Comparison of ENCODE assay signal across 8 mouse cellular contexts in genomic region chr3:122509084-122509483, GRCm38 (mm10).
A peak's percentile ranks its signal among the peaks of the same experiment; 100 is the strongest.
DNase-seq lines count a peak whose midpoint lies in the region; ATAC-seq and TF ChIP-seq lines count a peak whose summit lies in the region.

No protein-coding gene starts in this region.

- DNase-seq in A20 (ENCODE audit: low read depth, low spot score) (peak; percentile 4), ES-E14 (ENCODE audit: low read depth, low spot score) (no peak)
- peak; percentile 86 for DNase-seq in embryo, embryonic 11 days
- DNase-seq in heart, adult 9 months (ENCODE audit: low spot score in 2 of 2): peak; percentile 52 to 61
- peak; percentile 67 to 78 for DNase-seq in lung, postnatal 4 days

- no peak overlapping the region for H3K9ac ChIP-seq in ES-E14 (ENCODE audit: insufficient read depth, low read depth, low read length, poor library complexity, severe bottlenecking)
- no peak overlapping the region for H3K9ac ChIP-seq in kidney, embryonic 15.5 days
- no peak overlapping the region for H3K9ac ChIP-seq in stomach, embryonic 15.5 days

- no peak overlapping the region for H3K27ac ChIP-seq in ES-E14 (ENCODE audit: insufficient read depth, low read depth, low read length, poor library complexity, severe bottlenecking)
- H3K27ac ChIP-seq in kidney, embryonic 15.5 days: peak overlapping the region; percentile 74
- H3K27ac ChIP-seq in stomach, embryonic 15.5 days: peak overlapping the region; percentile 55

- H3K27me3 ChIP-seq in kidney, embryonic 15.5 days: no peaks in the 10 kb centered on the region
- no peaks in the 10 kb centered on the region for H3K27me3 ChIP-seq in stomach, embryonic 15.5 days (replicated peaks)

- H3K36me3 ChIP-seq in ES-E14 (ENCODE audit: control insufficient read depth, insufficient read depth, low read length, poor library complexity, severe bottlenecking): peaks cover 17% of the 10 kb centered on the region
- H3K36me3 ChIP-seq in kidney, embryonic 15.5 days: peaks cover 8% of the 10 kb centered on the region
- H3K36me3 ChIP-seq in stomach, embryonic 15.5 days: no peaks in the 10 kb centered on the region

- H3K4me2 ChIP-seq in kidney, embryonic 15.5 days: no peak overlapping the region
- H3K4me2 ChIP-seq in stomach, embryonic 15.5 days: no peak overlapping the region

- 33% methylated on average over 5 of the region's 5 CpGs for WGBS in kidney, embryonic 15.5 days
- WGBS in stomach, embryonic 15.5 days: 35% methylated on average over 5 of the region's 5 CpGs

- no peaks in the 10 kb centered on the region for H3K9me3 ChIP-seq in ES-E14 (ENCODE audit: control insufficient read depth, insufficient read depth, low read depth, low read length)
- H3K9me3 ChIP-seq in kidney, embryonic 15.5 days (replicated peaks): no peaks in the 10 kb centered on the region
- no peaks in the 10 kb centered on the region for H3K9me3 ChIP-seq in stomach, embryonic 15.5 days

- in situ Hi-C loops in ES-E14 (cut with MboI; ENCODE audit: low sequenced_read_pairs in 2 of 2, unreplicated experiment in 2 of 2): no loop called here

- H3K4me1 ChIP-seq in ES-E14 (ENCODE audit: control insufficient read depth in 2 of 2, insufficient read depth in 2 of 2, low read length in 2 of 2, poor library complexity in 1 of 2): peaks cover 3 to 8% of the 10 kb centered on the region in 2 experiments; a peak in 2 of 4 replicates
- peaks cover 58% of the 10 kb centered on the region for H3K4me1 ChIP-seq in kidney, embryonic 15.5 days
- peaks cover 27% of the 10 kb centered on the region for H3K4me1 ChIP-seq in stomach, embryonic 15.5 days

- ATAC-seq in kidney, embryonic 15.5 days (replicated peaks; ENCODE audit: low FRiP score): peak; percentile 68; the same call in 1 of the 2 replicates
- ATAC-seq in stomach, embryonic 15.5 days (ENCODE audit: insufficient read depth, low FRiP score, low read depth): 0 out of 2 replicates have a peak, but pooled peaks have one; percentile 10
- ATAC-seq in inflammation-experienced regulatory T-cells, adult 6 months: no peak

- H3K4me3 ChIP-seq in ES-E14 (ENCODE audit: insufficient read depth in 1 of 2, low read depth in 1 of 2, low read length in 2 of 2, poor library complexity in 1 of 2, severe bottlenecking in 1 of 2): no peak overlapping the region
- no peak overlapping the region for H3K4me3 ChIP-seq in kidney, embryonic 15.5 days (replicated peaks)
- H3K4me3 ChIP-seq in stomach, embryonic 15.5 days (replicated peaks): no peak overlapping the region

TF ChIP-seq in ES-E14, 5 proteins besides CTCF, POLR2A, EP300 and RAD21:
- TF ChIP-seq HCFC1 (IDR thresholded peaks at IDR 0.05; ENCODE audit: borderline replicate concordance, insufficient read depth, low read length) (no peak), ZC3H11A (IDR thresholded peaks at IDR 0.05; ENCODE audit: borderline replicate concordance, low read depth, low read length) (peak; percentile 23; the same call in 1 of the 2 replicates), MAFK (IDR thresholded peaks at IDR 0.05; ENCODE audit: insufficient read depth, low read depth, low read length) (0 out of 2 replicates have a peak, but pooled peaks have one; percentile 21)
TF ChIP-seq in ES-E14: peak in this region for 2.
